Mouse (Mus musculus): ENCODE measurements around the gene Dip2c. TPM values are rescaled to one million over a fixed set of nuclear protein-coding genes. Genes with fewer than 3 reads are reported as not detected.

Dip2c gene
- total and polyA plus RNA-seq, 3 experiments, result not detected

GRCm38 (mm10) chr13:9430724-9431123 is 154.4 kb downstream of the Dip2c start:
- no peak overlapping the region for H3K9ac ChIP-seq (ENCODE audit: control insufficient read depth, low read depth, low read length, poor library complexity, severe bottlenecking)
- H3K9me3 ChIP-seq (replicated peaks; ENCODE audit: insufficient read depth, low read length), result no peaks in the 10 kb centered on the region
- H3K4me1 ChIP-seq (ENCODE audit: control insufficient read depth in 1 of 2, insufficient read depth in 2 of 2, low read length in 2 of 2), result no peaks in the 10 kb centered on the region
- DNase-seq (ENCODE audit: low read depth, low spot score), result no peak
- TF ChIP-seq SIN3A (IDR thresholded peaks at IDR 0.05; ENCODE audit: low read length), result no peak
- TF ChIP-seq BHLHE40 (IDR thresholded peaks at IDR 0.05; ENCODE audit: borderline replicate concordance, low read depth, low read length), result no peak
- TF ChIP-seq NRF1 (IDR thresholded peaks at IDR 0.05; ENCODE audit: insufficient read depth, low read depth, low read length, poor library complexity, severe bottlenecking), result no peak
- no peak for TF ChIP-seq GABPA (IDR thresholded peaks at IDR 0.05; ENCODE audit: low read depth, low read length)
- no peak for TF ChIP-seq USF1 (IDR thresholded peaks at IDR 0.05; ENCODE audit: low read depth, low read length)
- no peak for TF ChIP-seq NELFE (IDR thresholded peaks at IDR 0.05; ENCODE audit: low read depth, low read length)
- no peak for TF ChIP-seq UBTF (IDR thresholded peaks at IDR 0.05; ENCODE audit: borderline replicate concordance, insufficient read depth, low read depth, low read length)
- TF ChIP-seq RCOR1 (IDR thresholded peaks at IDR 0.05; ENCODE audit: low read depth, low read length), result no peak
- TF ChIP-seq CHD1 (IDR thresholded peaks at IDR 0.05; ENCODE audit: low read depth, low read length), result no peak
- no peak for TF ChIP-seq POLR2AphosphoS5 (IDR thresholded peaks at IDR 0.05; ENCODE audit: borderline replicate concordance, low read depth, low read length)
- no peak for TF ChIP-seq JUND (IDR thresholded peaks at IDR 0.05; ENCODE audit: low read depth, low read length)
- no peak overlapping the region for H3K27ac ChIP-seq (ENCODE audit: control insufficient read depth, low read depth, low read length)
- H3K36me3 ChIP-seq (ENCODE audit: control insufficient read depth in 1 of 2, insufficient read depth in 2 of 2, low read length in 2 of 2), result no peaks in the 10 kb centered on the region
- H3K79me2 ChIP-seq (ENCODE audit: control insufficient read depth, insufficient read depth, low read length, poor library complexity), result no peaks in the 10 kb centered on the region
- H3K27me3 ChIP-seq (ENCODE audit: control insufficient read depth in 1 of 2, insufficient read depth in 2 of 2, low read length in 2 of 2), result no peaks in the 10 kb centered on the region
- H3K4me3 ChIP-seq (ENCODE audit: control insufficient read depth in 1 of 2, insufficient read depth in 1 of 2, low read depth in 2 of 2, low read length in 2 of 2), result no peak overlapping the region

GRCm38 (mm10) chr13:9431441-9431840 is 155.1 kb downstream of the Dip2c start:
- Histone ChIP-seq H3K79me2 (ENCODE audit: control insufficient read depth, insufficient read depth, low read length, poor library complexity) (no peaks in the 10 kb centered on the region), H3K27me3 (ENCODE audit: control insufficient read depth in 1 of 2, insufficient read depth in 2 of 2, low read length in 2 of 2) (no peaks in the 10 kb centered on the region), H3K9me3 (replicated peaks; ENCODE audit: insufficient read depth, low read length) (no peaks in the 10 kb centered on the region), H3K9ac (ENCODE audit: control insufficient read depth, low read depth, low read length, poor library complexity, severe bottlenecking) (no peak overlapping the region), H3K27ac (ENCODE audit: control insufficient read depth, low read depth, low read length) (no peak overlapping the region), H3K36me3 (ENCODE audit: control insufficient read depth in 1 of 2, insufficient read depth in 2 of 2, low read length in 2 of 2) (no peaks in the 10 kb centered on the region), H3K4me3 (ENCODE audit: control insufficient read depth in 1 of 2, insufficient read depth in 1 of 2, low read depth in 2 of 2, low read length in 2 of 2) (no peak overlapping the region), H3K4me1 (ENCODE audit: control insufficient read depth in 1 of 2, insufficient read depth in 2 of 2, low read length in 2 of 2) (no peaks in the 10 kb centered on the region)
- no peak for DNase-seq (ENCODE audit: low read depth, low spot score)
- TF ChIP-seq ELF1 (IDR thresholded peaks at IDR 0.05; ENCODE audit: low read depth, low read length) (no peak), USF1 (IDR thresholded peaks at IDR 0.05; ENCODE audit: low read depth, low read length) (no peak), TCF12 (IDR thresholded peaks at IDR 0.05; ENCODE audit: low read depth, low read length) (no peak), EP300 (IDR thresholded peaks at IDR 0.05; ENCODE audit: low read depth in 1 of 2, low read length in 2 of 2) (no peak), MYB (IDR thresholded peaks at IDR 0.05; ENCODE audit: low read depth, low read length) (no peak), NRF1 (IDR thresholded peaks at IDR 0.05; ENCODE audit: insufficient read depth, low read depth, low read length, poor library complexity, severe bottlenecking) (no peak), JUND (IDR thresholded peaks at IDR 0.05; ENCODE audit: low read depth, low read length) (no peak), POLR2A (IDR thresholded peaks at IDR 0.05; ENCODE audit: control insufficient read depth in 1 of 2, insufficient read depth in 1 of 2, low read depth in 1 of 2, low read length in 2 of 2, poor library complexity in 1 of 2) (no peak)
